Mouse (Mus musculus) liver, embryonic 12.5 days (tissue): Measurements from ENCODE around the gene Nrxn3. TPM values are rescaled to one million over a fixed set of nuclear protein-coding genes. Genes with fewer than 3 reads are reported as not detected.

ENCODE experiments used
- ATAC-seq: fragments of 200-750 bp; cut with Nextera tagmentation; 2 replicates; pipeline ENCODE4 v1.8.0; 2017; ENCODE audit warnings: moderate number of reproducible peaks, mild to moderate bottlenecking, moderate library complexity
- H3K27ac ChIP-seq: fragments of 300-500 bp; sonication (generic); 2 replicates; pipeline ENCODE4 v1.5.1; 2016; ENCODE audit warnings: mild to moderate bottlenecking
- H3K27me3 ChIP-seq: fragments of 300-500 bp; sonication (generic); replicated peaks from 2 replicates; pipeline ENCODE4 v1.6.1; 2016; ENCODE audit warnings: mild to moderate bottlenecking, moderate library complexity
- H3K36me3 ChIP-seq: fragments of 300-500 bp; sonication (generic); 2 replicates; pipeline ENCODE4 v1.6.1; 2016; ENCODE audit warnings: mild to moderate bottlenecking, moderate library complexity
- H3K4me1 ChIP-seq: fragments of 300-500 bp; sonication (generic); 2 replicates; pipeline ENCODE4 v1.6.1; 2016
- H3K4me2 ChIP-seq: fragments of 300-500 bp; sonication (generic); 2 replicates; pipeline ENCODE4 v1.6.1; 2016; ENCODE audit warnings: mild to moderate bottlenecking, moderate library complexity
- H3K4me3 ChIP-seq: fragments of 300-500 bp; sonication (generic); 2 replicates; pipeline ENCODE4 v1.5.1; 2016; ENCODE audit warnings: mild to moderate bottlenecking, moderate library complexity
- H3K9ac ChIP-seq: fragments of 300-500 bp; sonication (generic); 2 replicates; pipeline ENCODE4 v1.6.1; 2016; ENCODE audit warnings: mild to moderate bottlenecking, moderate library complexity
- H3K9me3 ChIP-seq: fragments of 300-500 bp; sonication (generic); replicated peaks from 2 replicates; pipeline ENCODE4 v1.6.1; 2016; ENCODE audit warnings: mild to moderate bottlenecking, moderate library complexity
- WGBS: fragments of 180-500 bp; shearing (Covaris S2); methylation state at CpG from one replicate; pipeline ENCODE4 v1.1.7; 2016; ENCODE audit not compliant: insufficient replicate concordance; 5-methylcytosine and 5-hydroxymethylcytosine counted together
- polyA plus RNA-seq: library from polyadenylated mRNA; unstranded; fragments of >200 nt; fragmentation: Nextera tagmentation; extraction: Ambion mirVana; gene quantifications from 2 replicates; pipeline ENCODE4 v1.2.1, GENCODE M21; 2016

The Nrxn3 gene
- polyA plus RNA-seq, 1 experiment from 2014 or later, result 1.4 TPM

- 67% methylated on average over 3 of the region's 3 CpGs for WGBS
These were observed 609.0 kb downstream of the Nrxn3 start for GRCm38 (mm10) chr12:89331474-89332263.

DNA sequence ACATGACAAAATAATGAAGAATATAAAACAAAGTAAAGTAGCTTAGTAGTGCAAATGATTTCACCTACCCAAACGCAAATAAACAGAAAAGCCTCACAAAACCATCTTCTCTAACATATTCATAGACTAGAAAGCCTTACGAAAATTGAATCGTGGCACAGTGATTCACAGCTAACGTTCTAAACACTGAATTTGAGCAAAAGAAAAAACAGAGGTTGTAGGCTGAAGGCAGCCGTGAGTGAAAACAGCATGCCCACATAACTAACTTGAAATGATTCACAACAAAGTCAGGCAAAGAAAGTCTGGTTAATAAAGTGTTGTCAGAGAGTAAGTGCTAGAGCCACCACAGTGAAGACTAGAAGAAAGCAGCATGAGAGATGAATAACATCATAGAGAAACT, 610.8 kb downstream of the Nrxn3 start:
- 60% methylated on average over 5 of the region's 5 CpGs for WGBS

More at GRCm38 (mm10) chr12:89331474-89332263, 609.0 kb downstream of the Nrxn3 start:
- Histone ChIP-seq H3K4me2 (no peak overlapping the region), H3K4me1 (no peaks in the 10 kb centered on the region), H3K4me3 (no peak overlapping the region), H3K27me3 (no peaks in the 10 kb centered on the region), H3K36me3 (no peaks in the 10 kb centered on the region), H3K27ac (no peak overlapping the region), H3K9ac (no peak overlapping the region), H3K9me3 (no peaks in the 10 kb centered on the region)
- ATAC-seq, result no peak

GRCm38 (mm10) chr12:89364850-89365249, 642.2 kb downstream of the Nrxn3 start:
- 24% methylated on average over 4 of the region's 4 CpGs for WGBS
- H3K27me3 ChIP-seq, result no peaks in the 10 kb centered on the region
- H3K36me3 ChIP-seq, result no peaks in the 10 kb centered on the region
- no peak overlapping the region for H3K9ac ChIP-seq
- ATAC-seq, result no peak
- no peak overlapping the region for H3K27ac ChIP-seq
- H3K9me3 ChIP-seq, result no peaks in the 10 kb centered on the region
- H3K4me1 ChIP-seq, result no peaks in the 10 kb centered on the region
- H3K4me3 ChIP-seq, result no peak overlapping the region
- no peak overlapping the region for H3K4me2 ChIP-seq

More for the DNA sequence above, 610.8 kb downstream of the Nrxn3 start:
- Histone ChIP-seq H3K4me1 (no peaks in the 10 kb centered on the region), H3K4me2 (no peak overlapping the region), H3K27ac (no peak overlapping the region), H3K27me3 (no peaks in the 10 kb centered on the region), H3K4me3 (no peak overlapping the region), H3K9me3 (no peaks in the 10 kb centered on the region), H3K36me3 (no peaks in the 10 kb centered on the region), H3K9ac (no peak overlapping the region)
- no peak for ATAC-seq

DNA sequence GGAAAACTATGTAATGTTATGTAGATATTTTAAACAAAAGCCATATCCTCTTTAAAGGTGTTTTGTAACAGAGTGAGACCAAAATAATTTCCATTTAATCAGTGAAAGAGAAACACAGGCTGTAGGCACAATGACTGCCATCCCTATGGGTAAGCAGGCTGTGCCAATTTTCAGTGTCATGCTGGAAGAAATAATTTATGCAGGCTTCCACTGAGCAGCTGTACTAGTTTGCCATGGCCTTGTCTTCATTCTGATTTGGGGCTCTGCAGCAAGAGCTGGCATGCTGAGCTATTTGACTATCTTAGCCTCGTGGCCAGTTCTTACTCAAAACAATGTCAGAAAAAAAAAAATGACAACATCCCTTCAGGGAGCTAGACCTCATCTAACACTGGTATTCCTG, 647.3 kb downstream of the Nrxn3 start:
- WGBS, result 44% methylated on average over 1 of the region's 1 CpGs
- no peaks in the 10 kb centered on the region for H3K36me3 ChIP-seq
- H3K27ac ChIP-seq, result no peak overlapping the region
- no peak overlapping the region for H3K4me2 ChIP-seq
- no peak overlapping the region for H3K9ac ChIP-seq
- H3K9me3 ChIP-seq, result no peaks in the 10 kb centered on the region
- no peaks in the 10 kb centered on the region for H3K4me1 ChIP-seq
- H3K4me3 ChIP-seq, result no peak overlapping the region
- H3K27me3 ChIP-seq, result no peaks in the 10 kb centered on the region
- ATAC-seq, result no peak

- Histone ChIP-seq H3K4me2 (no peak overlapping the region), H3K9ac (no peak overlapping the region), H3K27ac (no peak overlapping the region), H3K27me3 (no peaks in the 10 kb centered on the region), H3K4me3 (no peak overlapping the region), H3K36me3 (no peaks in the 10 kb centered on the region), H3K9me3 (no peaks in the 10 kb centered on the region), H3K4me1 (no peaks in the 10 kb centered on the region)
- 53% methylated on average over 1 of the region's 1 CpGs for WGBS
- no peak for ATAC-seq
These were observed 653.9 kb downstream of the Nrxn3 start for GRCm38 (mm10) chr12:89376600-89376999.

GRCm38 (mm10) chr12:89377051-89377643, 654.5 kb downstream of the Nrxn3 start:
- no peak overlapping the region for H3K9ac ChIP-seq
- H3K9me3 ChIP-seq, result no peaks in the 10 kb centered on the region
- no peaks in the 10 kb centered on the region for H3K36me3 ChIP-seq
- H3K27me3 ChIP-seq, result no peaks in the 10 kb centered on the region
- H3K27ac ChIP-seq, result no peak overlapping the region
- no peak for ATAC-seq
- no peak overlapping the region for H3K4me2 ChIP-seq
- no peak overlapping the region for H3K4me3 ChIP-seq
- 37% methylated on average over 4 of the region's 5 CpGs for WGBS
- H3K4me1 ChIP-seq, result no peaks in the 10 kb centered on the region

GRCm38 (mm10) chr12:89377687-89378086, 655.0 kb downstream of the Nrxn3 start:
- Histone ChIP-seq H3K36me3 (no peaks in the 10 kb centered on the region), H3K27me3 (no peaks in the 10 kb centered on the region), H3K4me2 (no peak overlapping the region), H3K27ac (no peak overlapping the region), H3K9me3 (no peaks in the 10 kb centered on the region), H3K9ac (no peak overlapping the region), H3K4me1 (no peaks in the 10 kb centered on the region), H3K4me3 (no peak overlapping the region)
- ATAC-seq, result no peak
- WGBS, result 53% methylated on average over 2 of the region's 2 CpGs

DNA sequence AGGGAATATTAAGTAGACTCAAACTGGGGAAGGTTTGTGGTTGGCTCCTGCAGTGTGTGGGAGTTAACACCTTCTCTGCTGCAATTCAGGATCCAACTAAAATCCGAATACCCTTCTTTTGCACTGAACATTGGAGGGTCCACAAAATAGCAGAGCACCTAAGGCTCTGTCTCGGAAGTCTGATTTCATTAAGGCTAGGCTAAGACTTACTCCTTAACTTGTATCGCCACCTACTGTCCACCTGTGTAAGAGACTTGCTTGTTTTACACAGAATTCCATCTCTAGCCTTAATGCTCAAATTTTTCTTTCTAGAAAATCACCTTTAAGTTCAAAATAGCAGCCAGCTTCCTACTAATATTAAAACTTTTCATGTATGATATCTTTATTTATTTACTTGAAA, 660.6 kb downstream of the Nrxn3 start:
- WGBS, result 7% methylated on average over 3 of the region's 3 CpGs
- no peak overlapping the region for H3K4me3 ChIP-seq

DNA sequence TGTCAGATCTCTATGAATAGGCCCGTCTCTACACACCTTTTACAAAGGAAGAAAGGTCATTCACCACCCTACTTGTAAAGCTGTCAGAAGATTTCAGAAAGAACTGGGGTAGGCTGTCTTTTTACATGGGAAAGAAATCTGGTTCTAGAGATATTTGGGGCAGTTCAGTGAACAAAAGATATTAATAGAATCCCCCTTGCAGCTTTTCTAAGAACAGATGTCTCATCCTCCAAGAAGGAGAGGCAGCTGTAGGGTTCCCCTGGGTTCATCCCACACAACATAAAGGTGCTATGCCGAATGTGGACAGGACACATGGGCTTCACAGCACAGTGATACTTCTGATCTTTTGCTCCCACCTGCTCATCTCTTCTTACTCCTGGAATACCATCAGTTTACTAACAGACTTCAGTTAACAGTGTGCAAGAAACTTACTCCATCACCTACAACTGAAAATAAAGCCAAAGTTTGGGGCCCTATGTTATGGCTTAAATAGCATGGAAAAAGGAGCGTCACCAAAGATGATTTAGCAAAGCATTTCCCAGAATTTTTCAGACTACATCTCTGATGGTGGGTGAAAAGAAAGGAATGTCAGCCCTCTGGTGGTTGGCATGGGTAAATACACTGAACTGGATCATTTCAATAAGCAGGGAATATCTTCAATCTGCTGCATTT, 672.6 kb downstream of the Nrxn3 start:
- Histone ChIP-seq H3K36me3 (no peaks in the 10 kb centered on the region), H3K9me3 (no peaks in the 10 kb centered on the region), H3K4me1 (no peaks in the 10 kb centered on the region), H3K27me3 (no peaks in the 10 kb centered on the region), H3K4me3 (no peak overlapping the region), H3K27ac (no peak overlapping the region), H3K4me2 (no peak overlapping the region), H3K9ac (no peak overlapping the region)
- 42% methylated on average over 3 of the region's 3 CpGs for WGBS
- ATAC-seq, result no peak

More for the DNA sequence above, 660.6 kb downstream of the Nrxn3 start:
- H3K4me2 ChIP-seq, result no peak overlapping the region
- no peak overlapping the region for H3K9ac ChIP-seq
- no peak for ATAC-seq
- no peaks in the 10 kb centered on the region for H3K9me3 ChIP-seq
- no peaks in the 10 kb centered on the region for H3K27me3 ChIP-seq
- H3K36me3 ChIP-seq, result no peaks in the 10 kb centered on the region
- H3K27ac ChIP-seq, result no peak overlapping the region
- H3K4me1 ChIP-seq, result no peaks in the 10 kb centered on the region

GRCm38 (mm10) chr12:89436519-89436918, 713.8 kb downstream of the Nrxn3 start:
- H3K27ac ChIP-seq, result no peak overlapping the region
- H3K4me3 ChIP-seq, result no peak overlapping the region
- no peak overlapping the region for H3K4me2 ChIP-seq
- no peaks in the 10 kb centered on the region for H3K9me3 ChIP-seq
- no peaks in the 10 kb centered on the region for H3K27me3 ChIP-seq
- ATAC-seq, result no peak
- no peaks in the 10 kb centered on the region for H3K4me1 ChIP-seq
- no peaks in the 10 kb centered on the region for H3K36me3 ChIP-seq
- H3K9ac ChIP-seq, result no peak overlapping the region

DNA sequence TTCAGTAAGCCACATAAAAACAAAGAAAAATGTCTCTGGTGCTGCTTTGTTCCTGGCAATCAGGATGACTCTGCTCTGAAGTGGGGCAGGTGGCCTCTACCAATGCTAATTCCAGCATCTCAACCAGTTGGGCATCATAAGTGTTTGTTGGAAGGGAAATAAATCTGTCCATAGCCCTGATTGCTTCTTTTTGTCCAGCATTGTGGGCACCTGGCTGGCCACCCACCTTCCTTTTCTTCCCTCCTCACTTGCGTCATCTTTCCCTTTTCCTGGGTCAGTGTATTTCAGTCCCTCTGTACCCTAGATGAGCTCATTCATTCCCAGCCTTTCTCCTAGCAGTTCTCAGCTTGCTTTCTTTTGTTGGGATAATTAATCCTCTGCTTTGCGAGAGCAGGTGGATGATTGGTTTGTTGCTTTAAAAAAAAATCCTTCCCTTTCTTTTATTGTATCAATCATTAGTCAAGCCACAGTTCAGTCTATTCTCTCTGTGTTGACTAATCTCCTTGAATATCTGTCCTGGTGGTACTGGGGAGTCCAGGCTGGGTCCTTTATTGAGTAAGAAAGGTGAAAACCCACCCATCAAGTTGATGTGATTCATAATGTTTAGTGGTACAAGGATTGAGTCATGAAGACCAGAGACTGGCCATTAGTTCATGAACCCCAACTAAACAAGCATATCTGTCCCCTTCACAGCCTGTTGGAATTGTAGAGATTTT, 719.8 kb downstream of the Nrxn3 start:
- Histone ChIP-seq H3K27ac (no peak overlapping the region), H3K4me1 (no peaks in the 10 kb centered on the region), H3K4me3 (no peak overlapping the region), H3K9ac (no peak overlapping the region), H3K9me3 (no peaks in the 10 kb centered on the region), H3K36me3 (no peaks in the 10 kb centered on the region), H3K4me2 (no peak overlapping the region), H3K27me3 (no peaks in the 10 kb centered on the region)
- WGBS, result 48% methylated on average over 2 of the region's 2 CpGs
- ATAC-seq, result no peak
